Mouse (Mus musculus): ENCODE data around the gene Sept1. TPM values are rescaled to one million over a fixed set of nuclear protein-coding genes. Genes with fewer than 3 reads are reported as not detected.

Gene Sept1
- polyA plus RNA-seq, 1 experiment from 2014 or later: 20.5 TPM

GRCm38 (mm10) chr7:127231376-127231775, 1.6 kb downstream of the Sept1 start:
- peak overlapping the region; percentile 67 for H3K4me2 ChIP-seq (ENCODE audit: low read length)
- peak overlapping the region; percentile 97; the same call in 1 of the 2 replicates for H3K27ac ChIP-seq
- peak overlapping the region; percentile 87; the same call in 1 of the 2 replicates for H3K9ac ChIP-seq (ENCODE audit: low read depth, low read length)
- H3K4me1 ChIP-seq (replicated peaks; ENCODE audit: insufficient read depth, low read length): peaks cover 13% of the 10 kb centered on the region
- H3K4me3 ChIP-seq (replicated peaks; ENCODE audit: low read depth, low read length): peak overlapping the region; percentile 90
- no peaks in the 10 kb centered on the region for H3K9me3 ChIP-seq (replicated peaks; ENCODE audit: low read length)
- peaks cover 16% of the 10 kb centered on the region for H3K36me3 ChIP-seq (ENCODE audit: insufficient read depth, low read length)
- DNase-seq (ENCODE audit: low spot score) (no peak), ATAC-seq (replicated peaks; ENCODE audit: low FRiP score, low read depth) (no peak)
- WGBS: 52% methylated on average over 3 of the region's 3 CpGs
- no peaks in the 10 kb centered on the region for H3K27me3 ChIP-seq (ENCODE audit: insufficient read depth, low read length)
- TF ChIP-seq CTCF (IDR thresholded peaks at IDR 0.05; ENCODE audit: low read depth): no peak

GRCm38 (mm10) chr7:127228615-127229303, 4.2 kb downstream of the Sept1 start:
- TF ChIP-seq CTCF (IDR thresholded peaks at IDR 0.05; ENCODE audit: low read depth): peak; percentile 82
- no peaks in the 10 kb centered on the region for H3K36me3 ChIP-seq (ENCODE audit: insufficient read depth, low read length)
- no peaks in the 10 kb centered on the region for H3K27me3 ChIP-seq (ENCODE audit: insufficient read depth, low read length)
- H3K9me3 ChIP-seq (replicated peaks; ENCODE audit: low read length): no peaks in the 10 kb centered on the region
- no peak overlapping the region for H3K9ac ChIP-seq (ENCODE audit: low read depth, low read length)
- DNase-seq (ENCODE audit: low spot score) (peak; percentile 88), ATAC-seq (replicated peaks; ENCODE audit: low FRiP score, low read depth) (no peak)
- H3K4me1 ChIP-seq (replicated peaks; ENCODE audit: insufficient read depth, low read length): peaks cover 13% of the 10 kb centered on the region
- H3K4me3 ChIP-seq (replicated peaks; ENCODE audit: low read depth, low read length): no peak overlapping the region
- no peak overlapping the region for H3K4me2 ChIP-seq (ENCODE audit: low read length)
- 73% methylated on average over 4 of the region's 4 CpGs for WGBS
- H3K27ac ChIP-seq: peak overlapping the region; percentile 50; the same call in 1 of the 2 replicates

GRCm38 (mm10) chr7:127225147-127225995, 7.6 kb downstream of the Sept1 start:
- H3K9ac ChIP-seq (ENCODE audit: low read depth, low read length): no peak overlapping the region
- ATAC-seq (replicated peaks; ENCODE audit: low FRiP score, low read depth) (no peak), DNase-seq (ENCODE audit: low spot score) (no peak)
- no peaks in the 10 kb centered on the region for H3K4me1 ChIP-seq (replicated peaks; ENCODE audit: insufficient read depth, low read length)
- no peak overlapping the region for H3K4me3 ChIP-seq (replicated peaks; ENCODE audit: low read depth, low read length)
- WGBS: 84% methylated on average over 11 of the region's 11 CpGs
- no peaks in the 10 kb centered on the region for H3K36me3 ChIP-seq (ENCODE audit: insufficient read depth, low read length)
- H3K27ac ChIP-seq: no peak overlapping the region
- H3K9me3 ChIP-seq (replicated peaks; ENCODE audit: low read length): no peaks in the 10 kb centered on the region
- no peaks in the 10 kb centered on the region for H3K27me3 ChIP-seq (ENCODE audit: insufficient read depth, low read length)
- TF ChIP-seq CTCF (IDR thresholded peaks at IDR 0.05; ENCODE audit: low read depth): no peak
- no peak overlapping the region for H3K4me2 ChIP-seq (ENCODE audit: low read length)

- 89% methylated on average over 6 of the region's 6 CpGs for WGBS
- ATAC-seq (replicated peaks; ENCODE audit: low FRiP score, low read depth): no peak
- no peak for DNase-seq (ENCODE audit: low spot score)
Observed at GRCm38 (mm10) chr7:127224616-127225015, 8.3 kb downstream of the Sept1 start.

GRCm38 (mm10) chr7:127223515-127224478, 9.1 kb downstream of the Sept1 start:
- H3K4me3 ChIP-seq (replicated peaks; ENCODE audit: low read depth, low read length): no peak overlapping the region
- no peaks in the 10 kb centered on the region for H3K4me1 ChIP-seq (replicated peaks; ENCODE audit: insufficient read depth, low read length)
- DNase-seq (ENCODE audit: low spot score): no peak
- H3K9ac ChIP-seq (ENCODE audit: low read depth, low read length): no peak overlapping the region
- no peak overlapping the region for H3K27ac ChIP-seq
- no peaks in the 10 kb centered on the region for H3K9me3 ChIP-seq (replicated peaks; ENCODE audit: low read length)
- H3K4me2 ChIP-seq (ENCODE audit: low read length): no peak overlapping the region
- no peaks in the 10 kb centered on the region for H3K36me3 ChIP-seq (ENCODE audit: insufficient read depth, low read length)
- TF ChIP-seq CTCF (IDR thresholded peaks at IDR 0.05; ENCODE audit: low read depth): no peak
- no peaks in the 10 kb centered on the region for H3K27me3 ChIP-seq (ENCODE audit: insufficient read depth, low read length)
- ATAC-seq (replicated peaks; ENCODE audit: low FRiP score, low read depth): no peak
- 73% methylated on average over 6 of the region's 6 CpGs for WGBS

More at GRCm38 (mm10) chr7:127224616-127225015, 8.3 kb downstream of the Sept1 start:
- Histone ChIP-seq H3K27me3 (ENCODE audit: insufficient read depth, low read length) (no peaks in the 10 kb centered on the region), H3K4me2 (ENCODE audit: low read length) (no peak overlapping the region), H3K9ac (ENCODE audit: low read depth, low read length) (no peak overlapping the region), H3K27ac (no peak overlapping the region), H3K9me3 (replicated peaks; ENCODE audit: low read length) (no peaks in the 10 kb centered on the region), H3K4me1 (replicated peaks; ENCODE audit: insufficient read depth, low read length) (no peaks in the 10 kb centered on the region), H3K36me3 (ENCODE audit: insufficient read depth, low read length) (no peaks in the 10 kb centered on the region), H3K4me3 (replicated peaks; ENCODE audit: low read depth, low read length) (no peak overlapping the region)
- TF ChIP-seq CTCF (IDR thresholded peaks at IDR 0.05; ENCODE audit: low read depth): no peak

Measured in kidney, postnatal 0 days (tissue).